18 mouse cellular contexts compared by ENCODE assay signal in genomic region chr10:128389570-128389969, GRCm38 (mm10). TPM values are rescaled to one million over a fixed set of nuclear protein-coding genes. Genes with fewer than 3 reads are reported as not detected.
DNase-seq lines count a peak whose midpoint lies in the region; ATAC-seq and TF ChIP-seq lines count a peak whose summit lies in the region.
"Had no signal": no experiment of that assay in that cellular context is flagged by ENCODE, and none has a peak within 500 bp of the region (broad histone marks: within the 10 kb centered on the region; RNA-seq: fewer than 3 reads in every experiment).

No protein-coding gene starts in this region.

- peaks cover 14% of the 10 kb centered on the region; the same call in 1 of the 2 replicates for H3K4me1 ChIP-seq in heart, postnatal 0 days (ENCODE audit: control insufficient read depth, insufficient read depth)
- H3K4me1 ChIP-seq in E14TG2a.4 (replicated peaks; ENCODE audit: low read depth, low read length): peaks cover 59% of the 10 kb centered on the region
- no peaks in the 10 kb centered on the region for H3K4me1 ChIP-seq in forebrain, embryonic 15.5 days
- H3K4me1 ChIP-seq: hindbrain, embryonic 15.5 days had no signal

- peaks cover 98% of the 10 kb centered on the region for H3K36me3 ChIP-seq in heart, postnatal 0 days (replicated peaks; ENCODE audit: control insufficient read depth, insufficient read depth, low read length)
- H3K36me3 ChIP-seq in E14TG2a.4 (ENCODE audit: insufficient read depth, low read length): peaks cover 98% of the 10 kb centered on the region
- peaks cover 91% of the 10 kb centered on the region for H3K36me3 ChIP-seq in forebrain, embryonic 15.5 days

- H3K9ac ChIP-seq in heart, postnatal 0 days (replicated peaks; ENCODE audit: low read depth, low read length): no peak overlapping the region
- H3K9ac ChIP-seq in forebrain, embryonic 15.5 days (replicated peaks): no peak overlapping the region
- H3K9ac ChIP-seq: hindbrain, embryonic 15.5 days had no signal

- H3K27ac ChIP-seq in heart, postnatal 0 days (ENCODE audit: low read depth): no peak overlapping the region
- H3K27ac ChIP-seq in forebrain, embryonic 15.5 days (replicated peaks): no peak overlapping the region
- H3K27ac ChIP-seq: embryonic facial prominence, embryonic 10.5 days; hindbrain, embryonic 15.5 days; midbrain, embryonic 10.5 days had no signal

- H3K4me3 ChIP-seq in heart, postnatal 0 days (ENCODE audit: low read depth, low read length): no peak overlapping the region
- H3K4me3 ChIP-seq in E14TG2a.4 (replicated peaks; ENCODE audit: low read length): peak overlapping the region; percentile 41
- no peak overlapping the region for H3K4me3 ChIP-seq in forebrain, embryonic 15.5 days
- H3K4me3 ChIP-seq: embryonic facial prominence, embryonic 10.5 days; hindbrain, embryonic 15.5 days; midbrain, embryonic 10.5 days had no signal

- WGBS in heart, postnatal 0 days: 48% methylated on average over 6 of the region's 6 CpGs
- WGBS in forebrain, embryonic 15.5 days: 86% methylated on average over 6 of the region's 6 CpGs

- H3K27me3 ChIP-seq in heart, postnatal 0 days (ENCODE audit: control insufficient read depth, insufficient read depth, low read length): no peaks in the 10 kb centered on the region
- H3K27me3 ChIP-seq in E14TG2a.4 (ENCODE audit: insufficient read depth, low read length): no peaks in the 10 kb centered on the region
- no peaks in the 10 kb centered on the region for H3K27me3 ChIP-seq in forebrain, embryonic 15.5 days
- H3K27me3 ChIP-seq: hindbrain, embryonic 15.5 days had no signal

- no peak for DNase-seq in heart, postnatal 0 days (ENCODE audit: low spot score)
- DNase-seq in heart, adult 18-20 months: no peak
- DNase-seq in MN1 (ENCODE audit: low spot score): peak; percentile 62
- DNase-seq in embryo, embryonic 9.5 days (ENCODE audit: extremely low spot score): no peak
- DNase-seq: cerebellum, adult 9-11 months; gastrocnemius, postnatal 36 days; heart, postnatal 14 days; kidney, adult 18-20 months; kidney, postnatal 14 days; lung, postnatal 14 days; thymus, postnatal 14 days had no signal

- no peak for TF ChIP-seq CTCF in heart, postnatal 0 days (IDR thresholded peaks at IDR 0.05; ENCODE audit: low read depth)
- TF ChIP-seq CTCF in E14TG2a.4 (conservative IDR thresholded peaks at IDR 0.05; ENCODE audit: low read length): no peak

- H3K4me2 ChIP-seq in heart, postnatal 0 days (ENCODE audit: low read depth, low read length): no peak overlapping the region
- H3K4me2 ChIP-seq in forebrain, embryonic 15.5 days (replicated peaks): no peak overlapping the region
- H3K4me2 ChIP-seq: hindbrain, embryonic 15.5 days had no signal

- peak; percentile 33; the same call in 1 of the 2 replicates for ATAC-seq in heart, postnatal 0 days (ENCODE audit: insufficient read depth, low read depth)
- peak; percentile 45 for ATAC-seq in common myeloid progenitor, adult 5-6 weeks (replicated peaks; ENCODE audit: low read depth, poor library complexity, severe bottlenecking)
- ATAC-seq in forebrain, embryonic 15.5 days (replicated peaks): no peak
- ATAC-seq: forebrain, embryonic 14.5 days had no signal

- no peak for TF ChIP-seq EP300 in heart, postnatal 0 days (IDR thresholded peaks at IDR 0.05; ENCODE audit: low read depth)

- H3K9me3 ChIP-seq in heart, postnatal 0 days (replicated peaks; ENCODE audit: control insufficient read depth, low read length): no peaks in the 10 kb centered on the region
- H3K9me3 ChIP-seq in E14TG2a.4 (ENCODE audit: low read length): no peaks in the 10 kb centered on the region
- no peaks in the 10 kb centered on the region for H3K9me3 ChIP-seq in forebrain, embryonic 15.5 days
- H3K9me3 ChIP-seq: embryonic facial prominence, embryonic 10.5 days; hindbrain, embryonic 15.5 days; midbrain, embryonic 10.5 days had no signal

RNA-seq across cellular contexts. Expression of gene Slc39a5, which starts 11.5 kb away (rescaled TPM):
- total RNA-seq in heart, postnatal 0 days (2014; rRNA removed; ENCODE audit: low replicate concordance): not detected in 2 replicates
- not detected in 2 replicates for polyA plus RNA-seq in heart, postnatal 0 days (2015; fragmentation: Nextera tagmentation; extraction: Ambion mirVana)
- total RNA-seq in heart, adult 18-20 months (2021): not detected
- not detected in 2 replicates for total RNA-seq in common myeloid progenitor, adult 5-6 weeks (2017)
- 0.09 and 0.24 TPM in 2 replicates for polyA plus RNA-seq in forebrain, embryonic 15.5 days (2015; fragmentation: Nextera tagmentation; extraction: Ambion mirVana)
- total RNA-seq: gastrocnemius, postnatal 36 days; heart, postnatal 14 days had no signal
- polyA plus RNA-seq: forebrain, embryonic 14.5 days had no signal

RNA-seq across cellular contexts. Expression of gene Ankrd52, which starts 12.7 kb away (rescaled TPM):
- 14.3 and 17.6 TPM in 2 replicates for total RNA-seq in heart, postnatal 0 days (2014; rRNA removed; ENCODE audit: low replicate concordance)
- polyA plus RNA-seq in heart, postnatal 0 days (2015; fragmentation: Nextera tagmentation; extraction: Ambion mirVana): 4.2 and 4.5 TPM in 2 replicates
- 10 to 100 TPM; 38.1 to 40.3 TPM for total RNA-seq in heart, adult 18-20 months (2021)
- 9.8 and 17.4 TPM in 2 replicates for total RNA-seq in common myeloid progenitor, adult 5-6 weeks (2017)
- polyA plus RNA-seq in forebrain, embryonic 15.5 days (2015; fragmentation: Nextera tagmentation; extraction: Ambion mirVana): 13.0 and 13.4 TPM in 2 replicates

RNA-seq across cellular contexts. Expression of gene Coq10a, which starts 20.8 kb away (rescaled TPM):
- total RNA-seq in heart, postnatal 0 days (2014; rRNA removed; ENCODE audit: low replicate concordance): 35.2 and 36.9 TPM in 2 replicates
- polyA plus RNA-seq in heart, postnatal 0 days (2015; fragmentation: Nextera tagmentation; extraction: Ambion mirVana): 52.9 and 61.2 TPM in 2 replicates
- total RNA-seq in heart, adult 18-20 months (2021): 100 to 1,000 TPM; 365 to 392 TPM
- total RNA-seq in common myeloid progenitor, adult 5-6 weeks (2017): 6.4 and 11.8 TPM in 2 replicates
- 33.7 and 35.7 TPM in 2 replicates for polyA plus RNA-seq in forebrain, embryonic 15.5 days (2015; fragmentation: Nextera tagmentation; extraction: Ambion mirVana)

RNA-seq across cellular contexts. Expression of gene Nabp2, which starts 21.7 kb away (rescaled TPM):
- total RNA-seq in heart, postnatal 0 days (2014; rRNA removed; ENCODE audit: low replicate concordance): 28.1 and 34.6 TPM in 2 replicates
- polyA plus RNA-seq in heart, postnatal 0 days (2015; fragmentation: Nextera tagmentation; extraction: Ambion mirVana): 55.5 and 56.1 TPM in 2 replicates
- total RNA-seq in heart, adult 18-20 months (2021): 10 to 100 TPM; 41.0 to 42.8 TPM
- 45.7 and 64.8 TPM in 2 replicates for total RNA-seq in common myeloid progenitor, adult 5-6 weeks (2017)
- polyA plus RNA-seq in forebrain, embryonic 15.5 days (2015; fragmentation: Nextera tagmentation; extraction: Ambion mirVana): 137 and 139 TPM in 2 replicates

RNA-seq across cellular contexts. Expression of gene Rnf41, which starts 21.9 kb away (rescaled TPM):
- 27.1 and 27.3 TPM in 2 replicates for total RNA-seq in heart, postnatal 0 days (2014; rRNA removed; ENCODE audit: low replicate concordance)
- 21.9 and 24.0 TPM in 2 replicates for polyA plus RNA-seq in heart, postnatal 0 days (2015; fragmentation: Nextera tagmentation; extraction: Ambion mirVana)
- 10 to 100 TPM; 16.6 to 17.2 TPM for total RNA-seq in heart, adult 18-20 months (2021)
- 13.0 and 13.5 TPM in 2 replicates for total RNA-seq in common myeloid progenitor, adult 5-6 weeks (2017)
- polyA plus RNA-seq in forebrain, embryonic 15.5 days (2015; fragmentation: Nextera tagmentation; extraction: Ambion mirVana): 104 and 110 TPM in 2 replicates
